Mouse (Mus musculus) small intestine, adult 2 months (tissue): ENCODE measurements around the gene Gfod2.

Experiments
- CTCF ChIP-seq: fragments of 200-500 bp; IDR thresholded peaks from 2 replicates; pipeline ENCODE4 v1.5.1; 2012; ENCODE audit warnings: low read depth, mild to moderate bottlenecking, control low read depth, inconsistent platforms, low read length, moderate library complexity, mixed read lengths; ENCODE audit not compliant: insufficient replicate concordance, insufficient read length; ENCODE audit errors: extremely low read depth
- POLR2A ChIP-seq: fragments of 200-500 bp; IDR thresholded peaks from 2 replicates; pipeline ENCODE4 v1.6.1; 2012; ENCODE audit warnings: low read depth, mild to moderate bottlenecking, control low read depth, inconsistent platforms, low read length, moderate library complexity

GRCm38 (mm10) chr8:105798408-105798807, 39.9 kb upstream of the Gfod2 start:
- TF ChIP-seq CTCF: no peak
- TF ChIP-seq POLR2A: no peak
